Mouse (Mus musculus) spleen, adult 18-20 months (tissue): Measurements from ENCODE around the gene Znrf1.

ENCODE experiments used
- DNase-seq, 2 experiments: peaks; one replicate each; pipeline ENCODE4 v3.0.0; 2022; ENCODE audit warnings: mixed read lengths in 2 of 2

Gene Znrf1

GRCm38 (mm10) chr8:111535491-111535890, 406 bp upstream of the Znrf1 start:
- no peak for DNase-seq

GRCm38 (mm10) chr8:111536978-111537764, 1.3 kb downstream of the Znrf1 start:
- DNase-seq, result peak; percentile 40 to 57

DNA sequence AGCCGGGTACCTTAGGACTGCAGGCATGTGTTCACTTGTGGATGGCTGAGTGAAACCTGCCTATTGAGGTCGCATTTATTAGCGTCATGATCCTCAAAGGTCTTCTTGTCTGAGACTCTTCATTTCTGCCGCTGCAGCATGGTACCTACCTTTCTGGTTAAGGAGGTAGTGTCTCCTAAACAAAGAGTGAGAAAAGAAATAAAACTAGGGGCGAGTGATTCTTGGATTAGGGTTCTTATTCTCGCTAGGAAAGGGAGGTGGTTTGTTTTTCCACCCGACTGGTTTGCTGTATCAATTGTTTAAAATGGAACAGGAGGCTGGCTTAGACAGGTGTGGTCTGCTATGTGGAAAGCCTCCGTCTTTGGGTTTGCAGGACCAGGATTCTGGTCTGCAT, 1.9 kb downstream of the Znrf1 start:
- DNase-seq, result no peak

GRCm38 (mm10) chr8:111538194-111538593, 2.3 kb downstream of the Znrf1 start:
- DNase-seq, result no peak

DNA sequence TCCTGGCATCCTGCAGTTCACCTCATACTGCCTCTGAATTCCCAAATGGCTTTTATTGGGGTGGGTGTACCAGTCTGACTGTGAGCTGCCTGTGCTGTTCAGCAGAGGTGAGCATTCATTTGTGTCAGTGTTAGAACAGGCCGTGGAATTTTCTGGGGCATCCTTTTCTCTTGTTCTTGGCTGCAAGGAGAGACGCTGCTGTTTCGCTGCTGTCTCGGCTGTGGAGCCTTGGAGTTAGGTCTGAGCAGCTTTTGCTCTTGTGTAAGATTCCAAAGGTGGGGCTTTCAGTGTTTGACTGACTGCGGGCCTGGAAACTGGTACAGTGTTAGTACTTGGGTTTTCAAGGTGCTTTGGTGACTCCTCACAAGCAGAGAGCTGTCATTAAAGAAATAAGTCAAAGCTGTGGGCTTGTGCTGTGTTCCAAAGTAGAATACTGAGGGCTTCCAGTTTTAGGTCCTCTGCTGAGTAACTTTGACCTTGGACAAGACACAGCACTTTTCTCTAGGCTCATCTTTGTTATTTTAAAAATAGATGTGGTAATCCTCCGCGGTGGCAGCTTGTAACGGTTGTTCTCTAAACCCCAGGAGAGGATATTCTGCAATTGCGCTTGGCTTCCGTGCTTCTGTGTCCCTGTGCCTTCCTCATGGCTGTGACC, 3.7 kb downstream of the Znrf1 start:
- DNase-seq, result no peak

DNA sequence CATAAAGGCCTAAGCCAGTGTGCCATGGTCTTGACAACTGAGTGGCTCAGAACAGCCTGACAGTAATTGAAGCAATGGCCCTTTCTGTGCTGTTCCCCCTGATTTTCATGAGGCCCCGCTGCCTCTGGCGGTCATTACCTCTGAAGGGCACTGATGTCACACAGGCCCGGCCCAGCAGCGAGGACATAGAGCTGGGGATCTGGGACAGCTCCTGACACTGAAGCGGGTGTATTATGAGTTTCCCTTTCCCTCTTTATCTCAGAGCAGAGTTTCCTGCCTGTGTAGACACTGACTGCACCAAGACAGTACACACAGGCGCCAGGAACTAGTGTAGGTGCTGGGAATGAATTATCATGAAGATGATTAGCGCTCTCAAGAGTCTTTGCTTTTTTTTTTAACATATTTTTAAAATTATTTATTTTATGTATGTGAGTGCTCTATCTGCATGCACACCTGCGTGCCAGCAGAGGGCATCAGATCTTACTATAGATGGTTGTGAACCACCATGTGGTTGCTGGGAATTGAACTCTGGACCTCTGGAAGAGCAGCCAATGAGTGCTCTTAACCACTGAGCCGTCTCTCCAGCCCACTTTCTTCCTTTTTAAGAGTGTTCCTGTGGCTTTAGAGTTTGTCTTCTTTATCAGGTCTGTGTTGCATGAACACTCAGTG, 7.9 kb downstream of the Znrf1 start:
- DNase-seq, result no peak

DNA sequence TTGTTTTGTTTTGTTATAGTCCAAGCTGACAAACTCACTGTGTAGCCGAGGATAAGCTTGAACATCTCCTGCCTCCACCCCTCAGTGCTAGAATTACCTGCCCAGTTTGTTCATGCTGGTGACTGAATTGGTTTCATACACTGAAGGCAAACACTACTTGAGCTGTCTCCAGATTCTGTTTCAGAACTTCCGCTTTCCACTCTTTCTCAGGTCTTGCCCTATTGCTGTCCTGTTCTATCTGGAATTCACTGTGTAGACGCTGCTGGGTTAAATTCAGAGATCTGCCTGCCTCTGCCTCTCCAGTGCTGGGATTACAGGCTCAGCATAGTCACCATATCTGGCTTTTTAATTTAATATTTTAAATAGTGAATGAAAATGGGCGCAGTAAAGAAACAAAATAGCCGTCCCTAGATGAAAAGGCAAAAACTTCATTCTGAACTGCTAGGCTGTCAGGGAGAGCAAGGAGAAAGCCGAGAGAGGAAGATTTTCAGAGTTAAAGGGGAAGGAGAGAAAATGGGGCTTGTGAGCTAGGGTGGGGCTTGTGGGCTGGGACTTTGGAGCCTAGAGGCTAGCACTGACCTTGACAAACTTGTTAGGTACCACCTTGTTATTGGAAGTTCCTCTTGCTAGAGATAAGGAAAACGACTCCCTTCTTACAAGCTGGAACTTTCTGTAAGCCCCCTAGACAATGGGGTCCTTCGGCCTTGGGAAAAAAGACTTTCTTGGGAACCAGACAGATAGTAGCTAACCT, 9.7 kb downstream of the Znrf1 start:
- DNase-seq, result no peak

DNA sequence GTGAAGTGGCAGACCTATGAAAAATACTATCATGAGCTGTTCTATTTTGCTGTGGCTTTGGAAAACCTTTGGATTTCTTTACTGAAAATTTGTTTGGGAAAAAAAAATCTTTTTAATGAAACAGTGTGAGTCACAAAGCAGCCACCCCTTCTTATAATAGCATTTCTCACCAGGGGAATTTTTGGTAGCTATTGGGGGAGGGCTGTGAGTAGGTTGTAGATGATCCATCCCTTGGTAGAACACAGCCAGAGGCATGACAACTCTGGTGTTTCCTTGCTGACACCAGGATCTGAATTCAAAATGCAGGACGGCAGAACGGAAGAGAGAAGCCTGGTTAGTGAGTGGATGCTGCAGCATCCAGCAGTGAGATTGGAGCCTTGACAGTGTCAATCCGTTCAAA, 11.2 kb downstream of the Znrf1 start:
- no peak for DNase-seq

GRCm38 (mm10) chr8:111548201-111548600, 12.3 kb downstream of the Znrf1 start:
- no peak for DNase-seq

DNA sequence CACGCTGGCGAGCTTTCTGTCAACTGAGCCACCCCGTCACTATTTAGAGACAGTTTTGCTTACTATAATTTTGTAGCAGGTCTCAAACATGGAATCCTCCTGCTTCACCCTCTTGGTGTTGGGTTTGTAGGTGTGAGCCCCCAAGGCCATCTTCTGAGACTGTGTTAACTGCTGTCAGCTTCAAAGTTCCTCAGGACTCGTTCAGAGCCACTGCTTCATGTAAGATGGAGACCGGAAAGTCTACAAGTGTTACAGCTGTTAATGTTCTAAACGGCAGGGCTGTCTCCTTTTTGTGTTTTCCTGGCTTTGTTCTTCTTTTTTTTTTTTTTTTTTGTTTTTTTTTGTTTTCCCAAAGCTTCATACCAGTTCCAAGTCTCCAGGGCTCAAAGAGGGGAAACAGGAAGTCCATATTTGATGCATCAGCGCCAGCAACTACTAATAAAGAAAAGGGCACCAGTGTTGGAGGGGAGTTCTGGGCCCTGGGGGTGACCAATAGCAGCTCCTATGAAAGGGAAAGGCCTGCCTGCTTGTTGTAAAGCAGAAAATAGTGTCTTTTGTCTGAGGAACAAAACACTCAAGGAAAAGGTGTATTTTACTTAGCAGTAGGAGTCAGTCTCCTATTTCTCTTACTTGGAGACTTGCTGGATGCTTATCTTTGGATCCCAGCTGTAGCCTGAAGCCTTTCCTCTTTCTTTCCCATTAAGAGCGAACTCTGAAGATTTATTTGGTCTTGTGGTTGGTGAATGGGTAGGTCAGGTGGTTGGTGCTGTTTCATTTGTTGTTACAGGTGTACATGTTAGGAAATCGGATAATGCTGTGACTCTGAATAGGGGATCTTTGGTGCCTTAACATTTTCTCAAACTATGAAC, 14.3 kb downstream of the Znrf1 start:
- DNase-seq, result no peak

DNA sequence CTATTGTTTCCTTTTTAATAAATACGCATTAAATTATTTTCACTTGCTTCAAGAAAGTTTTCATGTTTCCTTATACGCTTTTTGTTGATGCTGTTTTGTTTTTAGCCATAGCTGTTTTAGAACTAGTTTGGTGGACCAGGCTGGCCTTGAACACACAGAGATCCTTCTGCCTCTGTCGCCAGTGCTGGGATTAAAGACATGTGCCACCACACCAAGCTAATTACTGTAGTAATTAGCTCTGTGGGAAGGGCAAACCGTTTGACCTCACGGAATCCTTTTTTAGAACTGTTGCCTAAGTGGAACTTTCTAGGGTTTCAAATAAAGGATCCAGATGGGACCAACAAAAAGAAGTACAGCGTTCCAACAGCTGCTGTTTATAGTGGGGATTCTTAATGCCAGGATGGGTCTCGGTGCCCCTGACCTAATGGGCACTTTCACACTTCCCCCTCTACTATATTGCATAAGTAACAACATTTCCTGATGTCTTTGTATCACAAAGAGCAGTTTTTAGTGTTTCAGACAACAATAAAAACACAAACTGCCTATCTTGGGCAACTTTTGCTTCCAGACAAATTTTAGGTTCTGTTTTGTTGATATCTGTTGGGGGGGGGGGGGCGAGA, 15.7 kb downstream of the Znrf1 start:
- DNase-seq, result no peak

- DNase-seq, result peak in 1 of 2 experiments; percentile 16
Observed at GRCm38 (mm10) chr8:111561824-111562223, 25.9 kb downstream of the Znrf1 start.

- no peak for DNase-seq
Observed at GRCm38 (mm10) chr8:111562274-111562803, 26.4 kb downstream of the Znrf1 start.

- DNase-seq, result no peak
Observed at GRCm38 (mm10) chr8:111563075-111563474, 27.2 kb downstream of the Znrf1 start.

DNA sequence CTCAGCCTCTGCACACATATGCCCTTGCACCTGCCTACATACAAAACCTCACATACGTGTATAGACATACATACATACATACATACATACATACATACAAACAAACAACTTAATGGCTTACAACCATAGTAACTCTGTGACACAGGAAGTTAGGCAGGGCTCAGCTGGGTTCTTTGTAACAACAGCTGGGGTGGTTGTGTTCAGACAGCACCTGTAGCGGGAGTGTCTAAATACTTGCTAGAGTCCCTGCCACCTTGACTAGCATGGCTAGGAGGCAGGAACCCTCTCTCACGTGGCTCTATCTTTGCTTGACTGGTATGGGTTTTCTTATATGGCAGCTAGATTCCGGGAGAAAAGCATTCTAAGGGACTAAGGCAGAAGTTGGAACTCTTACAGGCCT, 27.8 kb downstream of the Znrf1 start:
- no peak for DNase-seq

DNA sequence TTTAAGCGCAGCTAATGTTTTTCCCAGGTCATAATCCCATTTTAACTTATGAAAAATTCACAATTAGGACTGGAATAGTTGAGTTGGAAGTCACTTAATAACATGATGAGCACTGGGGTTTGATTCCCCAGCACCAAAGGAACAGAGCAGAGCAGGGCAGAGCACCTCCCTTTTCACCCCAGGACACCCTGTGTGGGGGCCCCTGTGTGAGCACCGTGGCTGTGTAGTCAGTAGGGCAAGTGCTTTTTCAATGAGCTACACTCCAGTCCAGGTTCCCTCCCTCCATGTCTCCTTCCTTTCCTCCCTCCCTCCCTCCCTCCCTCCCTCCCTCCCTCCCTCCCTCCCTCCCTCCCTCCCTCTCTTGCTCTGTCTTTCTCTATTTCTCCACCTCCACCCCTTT, 28.2 kb downstream of the Znrf1 start:
- DNase-seq, result no peak

DNA sequence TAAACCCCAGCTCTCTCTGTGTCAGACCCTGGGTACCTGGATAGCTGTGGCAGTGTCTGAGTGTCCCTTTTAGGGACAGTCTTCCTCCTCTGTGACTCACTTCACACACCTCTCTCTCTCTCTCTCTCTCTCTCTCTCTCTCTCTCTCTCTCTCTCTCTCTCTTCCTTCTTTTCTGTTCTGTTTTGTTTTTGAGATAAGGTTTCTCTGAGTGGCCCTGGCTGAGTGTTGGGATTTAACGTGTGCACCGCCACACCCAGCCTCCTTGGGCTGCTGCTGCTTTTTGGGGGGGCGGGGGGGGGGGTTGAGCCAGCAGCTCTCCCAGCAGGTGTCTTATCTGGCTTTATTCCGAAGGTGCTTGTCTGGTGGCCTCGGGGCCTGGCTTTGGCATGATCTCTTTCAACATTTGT, 29.9 kb downstream of the Znrf1 start:
- no peak for DNase-seq

DNA sequence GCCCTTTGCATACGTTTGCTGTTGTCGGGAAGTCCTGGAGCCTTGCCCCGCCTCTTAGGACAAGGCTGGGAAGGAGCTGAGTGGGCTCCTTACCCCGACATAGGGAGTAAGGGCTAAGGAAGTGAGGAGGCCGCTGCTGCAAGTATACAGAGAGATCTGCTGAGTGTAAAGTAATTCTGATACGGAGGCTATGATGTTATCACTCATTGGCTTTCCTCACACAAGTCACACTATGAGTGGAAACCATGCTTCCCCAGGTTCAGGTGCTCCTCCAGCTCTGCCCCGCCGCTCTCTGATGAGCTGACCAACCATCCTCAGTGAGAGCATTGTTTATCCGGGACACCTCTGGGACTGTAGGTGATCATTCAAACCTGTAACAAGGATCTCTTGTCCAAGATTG, 30.4 kb downstream of the Znrf1 start:
- DNase-seq, result no peak

DNA sequence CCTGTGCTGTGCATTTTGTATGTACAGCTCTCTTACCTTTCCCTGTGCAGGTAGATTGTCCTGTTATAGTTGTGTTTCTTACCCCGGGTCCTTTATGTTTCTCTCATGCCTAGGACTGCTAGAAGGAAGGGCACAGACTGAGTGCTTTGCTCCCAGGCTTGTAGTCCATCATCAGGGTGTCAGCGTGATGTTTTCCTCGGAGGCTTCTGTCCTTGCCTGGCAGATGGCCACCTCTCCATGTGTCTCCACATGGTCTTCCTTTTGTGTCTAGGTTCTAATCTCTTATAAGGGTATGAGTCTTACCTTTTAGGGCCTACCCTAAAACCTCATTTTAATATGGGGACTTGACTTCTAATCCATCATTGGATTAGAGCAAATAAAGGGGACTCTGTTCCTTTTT, 31.7 kb downstream of the Znrf1 start:
- DNase-seq, result no peak

- no peak for DNase-seq
Observed at GRCm38 (mm10) chr8:111568029-111568428, 32.1 kb downstream of the Znrf1 start.

DNA sequence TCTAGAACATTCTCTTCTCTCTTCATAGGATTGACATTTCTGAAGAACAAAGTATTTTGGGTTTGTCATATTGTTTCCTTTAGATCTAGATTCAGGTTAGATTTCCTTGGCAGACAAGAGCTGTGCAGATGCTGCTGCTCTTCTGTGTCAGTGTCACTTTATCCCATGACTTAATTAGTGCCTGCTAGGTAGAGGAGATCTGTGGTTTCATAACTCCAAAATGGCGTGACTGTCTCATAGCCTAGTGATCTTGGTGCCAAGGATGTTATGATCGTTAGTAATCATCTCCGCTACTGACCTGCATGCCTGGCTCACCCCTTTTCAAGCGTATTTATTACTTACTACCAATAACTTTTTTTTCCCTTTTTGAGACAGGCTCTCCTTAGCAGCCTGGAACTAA, 34.0 kb downstream of the Znrf1 start:
- DNase-seq, result no peak

GRCm38 (mm10) chr8:111570432-111570831, 34.5 kb downstream of the Znrf1 start:
- DNase-seq, result no peak
